Mouse (Mus musculus): Measurements from ENCODE around the gene Slc8a3.

GRCm38 (mm10) chr12:81167142-81167541 is 165.8 kb downstream of the Slc8a3 start:
- TF ChIP-seq POLR2A (IDR thresholded peaks at IDR 0.05; ENCODE audit: extremely low read depth, insufficient read depth, low read length) (no peak), CTCF (IDR thresholded peaks at IDR 0.05; ENCODE audit: extremely low read depth, insufficient read depth, low read length) (no peak)

Measured in cortical plate, adult 2 months (tissue).